Mouse (Mus musculus): Measurements from ENCODE around the gene Daam1. TPM values are rescaled to one million over a fixed set of nuclear protein-coding genes. Genes with fewer than 3 reads are reported as not detected.
"Not testable (repeated sequence)": the region's sequence is repeated elsewhere in the genome, so short reads cannot be mapped to it uniquely, and the experiment has no call there.

The Daam1 gene
- polyA plus RNA-seq, 1 experiment, result 15.1 TPM

GRCm38 (mm10) chr12:71840430-71841186, 9.7 kb downstream of the Daam1 start:
- no peak overlapping the region for H3K4me3 ChIP-seq (ENCODE audit: insufficient read depth, low read length)
- TF ChIP-seq CTCF (IDR thresholded peaks at IDR 0.05; ENCODE audit: low read depth, low read length) (no peak), POLR2A (IDR thresholded peaks at IDR 0.05; ENCODE audit: borderline replicate concordance, low read depth, low read length) (no peak)
- H3K4me1 ChIP-seq (ENCODE audit: control insufficient read depth, insufficient read depth, low read length), result peaks cover 29% of the 10 kb centered on the region
- no peak overlapping the region for H3K27ac ChIP-seq (ENCODE audit: insufficient read depth, low read depth, low read length)

- TF ChIP-seq POLR2A (IDR thresholded peaks at IDR 0.05; ENCODE audit: borderline replicate concordance, low read depth, low read length) (no peak), CTCF (IDR thresholded peaks at IDR 0.05; ENCODE audit: low read depth, low read length) (no peak)
- H3K27ac ChIP-seq (ENCODE audit: insufficient read depth, low read depth, low read length), result no peak overlapping the region
- H3K4me1 ChIP-seq (ENCODE audit: control insufficient read depth, insufficient read depth, low read length), result peaks cover 18% of the 10 kb centered on the region
- H3K4me3 ChIP-seq (ENCODE audit: insufficient read depth, low read length), result no peak overlapping the region
Measured at GRCm38 (mm10) chr12:71842006-71842405, 11.1 kb downstream of the Daam1 start.

GRCm38 (mm10) chr12:71842588-71842987, 11.7 kb downstream of the Daam1 start:
- H3K4me1 ChIP-seq (ENCODE audit: control insufficient read depth, insufficient read depth, low read length), result peaks cover 16% of the 10 kb centered on the region
- no peak for TF ChIP-seq POLR2A (IDR thresholded peaks at IDR 0.05; ENCODE audit: borderline replicate concordance, low read depth, low read length)
- no peak for TF ChIP-seq CTCF (IDR thresholded peaks at IDR 0.05; ENCODE audit: low read depth, low read length)
- no peak overlapping the region for H3K27ac ChIP-seq (ENCODE audit: insufficient read depth, low read depth, low read length)
- H3K4me3 ChIP-seq (ENCODE audit: insufficient read depth, low read length), result no peak overlapping the region

GRCm38 (mm10) chr12:71845486-71845885, 14.6 kb downstream of the Daam1 start:
- Histone ChIP-seq H3K4me3 (ENCODE audit: insufficient read depth, low read length) (no peak overlapping the region), H3K4me1 (ENCODE audit: control insufficient read depth, insufficient read depth, low read length) (peaks cover 11% of the 10 kb centered on the region), H3K27ac (ENCODE audit: insufficient read depth, low read depth, low read length) (no peak overlapping the region)
- TF ChIP-seq CTCF (IDR thresholded peaks at IDR 0.05; ENCODE audit: low read depth, low read length) (no peak), POLR2A (IDR thresholded peaks at IDR 0.05; ENCODE audit: borderline replicate concordance, low read depth, low read length) (no peak)

- not testable (repeated sequence) for H3K27ac ChIP-seq (ENCODE audit: insufficient read depth, low read depth, low read length); H3K4me1 ChIP-seq (ENCODE audit: control insufficient read depth, insufficient read depth, low read length)
Measured at GRCm38 (mm10) chr12:71846416-71846815, 15.5 kb downstream of the Daam1 start.

GRCm38 (mm10) chr12:71847024-71847423, 16.1 kb downstream of the Daam1 start:
- not testable (repeated sequence) for H3K4me1 ChIP-seq (ENCODE audit: control insufficient read depth, insufficient read depth, low read length); H3K27ac ChIP-seq (ENCODE audit: insufficient read depth, low read depth, low read length); H3K4me3 ChIP-seq (ENCODE audit: insufficient read depth, low read length)

More at GRCm38 (mm10) chr12:71846416-71846815, 15.5 kb downstream of the Daam1 start:
- H3K4me3 ChIP-seq (ENCODE audit: insufficient read depth, low read length), result not testable (repeated sequence)

- Histone ChIP-seq H3K4me3 (ENCODE audit: insufficient read depth, low read length) (no peak overlapping the region), H3K27ac (ENCODE audit: insufficient read depth, low read depth, low read length) (no peak overlapping the region), H3K4me1 (ENCODE audit: control insufficient read depth, insufficient read depth, low read length) (peaks cover 2% of the 10 kb centered on the region; the same call in 1 of the 2 replicates)
- TF ChIP-seq CTCF (IDR thresholded peaks at IDR 0.05; ENCODE audit: low read depth, low read length) (no peak), POLR2A (IDR thresholded peaks at IDR 0.05; ENCODE audit: borderline replicate concordance, low read depth, low read length) (no peak)
Measured at GRCm38 (mm10) chr12:71847617-71848016, 16.7 kb downstream of the Daam1 start.

- Histone ChIP-seq H3K27ac (ENCODE audit: insufficient read depth, low read depth, low read length) (no peak overlapping the region), H3K4me3 (ENCODE audit: insufficient read depth, low read length) (no peak overlapping the region), H3K4me1 (ENCODE audit: control insufficient read depth, insufficient read depth, low read length) (peaks cover 2% of the 10 kb centered on the region; the same call in 1 of the 2 replicates)
- TF ChIP-seq CTCF (IDR thresholded peaks at IDR 0.05; ENCODE audit: low read depth, low read length), result no peak
- TF ChIP-seq POLR2A (IDR thresholded peaks at IDR 0.05; ENCODE audit: borderline replicate concordance, low read depth, low read length), result no peak
Measured at GRCm38 (mm10) chr12:71848037-71848776, 17.3 kb downstream of the Daam1 start.

GRCm38 (mm10) chr12:71849051-71849450, 18.2 kb downstream of the Daam1 start:
- H3K4me3 ChIP-seq (ENCODE audit: insufficient read depth, low read length), result no peak overlapping the region
- H3K27ac ChIP-seq (ENCODE audit: insufficient read depth, low read depth, low read length), result no peak overlapping the region
- TF ChIP-seq POLR2A (IDR thresholded peaks at IDR 0.05; ENCODE audit: borderline replicate concordance, low read depth, low read length) (no peak), CTCF (IDR thresholded peaks at IDR 0.05; ENCODE audit: low read depth, low read length) (no peak)
- peaks cover 2% of the 10 kb centered on the region; the same call in 1 of the 2 replicates for H3K4me1 ChIP-seq (ENCODE audit: control insufficient read depth, insufficient read depth, low read length)

GRCm38 (mm10) chr12:71850135-71850534, 19.3 kb downstream of the Daam1 start:
- peaks cover 3% of the 10 kb centered on the region; the same call in 1 of the 2 replicates for H3K4me1 ChIP-seq (ENCODE audit: control insufficient read depth, insufficient read depth, low read length)
- TF ChIP-seq POLR2A (IDR thresholded peaks at IDR 0.05; ENCODE audit: borderline replicate concordance, low read depth, low read length), result no peak
- TF ChIP-seq CTCF (IDR thresholded peaks at IDR 0.05; ENCODE audit: low read depth, low read length), result no peak
- no peak overlapping the region for H3K4me3 ChIP-seq (ENCODE audit: insufficient read depth, low read length)
- H3K27ac ChIP-seq (ENCODE audit: insufficient read depth, low read depth, low read length), result no peak overlapping the region
